Mouse (Mus musculus) liver, embryonic 14.5 days (tissue): ENCODE data around the gene Il12rb2. TPM values are rescaled to one million over a fixed set of nuclear protein-coding genes. Genes with fewer than 3 reads are reported as not detected.

Experiments
- ATAC-seq: fragments of 200-750 bp; cut with Nextera tagmentation; 2 replicates; pipeline ENCODE4 v1.8.0; 2017; ENCODE audit warnings: moderate number of reproducible peaks, mild to moderate bottlenecking, moderate library complexity; ENCODE audit not compliant: insufficient read depth
- DNase-seq, 3 experiments: peaks; one replicate each; pipeline ENCODE4 v3.0.0-alpha.2; 2012 to 2013; ENCODE audit warnings: low read depth in 3 of 3, low spot score in 3 of 3
- H3K27ac ChIP-seq: fragments of 300-500 bp; sonication (generic); 2 replicates; pipeline ENCODE4 v1.5.1; 2014; ENCODE audit warnings: moderate library complexity, mild to moderate bottlenecking, control low read depth, inconsistent platforms
- H3K27me3 ChIP-seq: fragments of 300-500 bp; sonication (generic); 2 replicates; pipeline ENCODE4 v1.6.1; 2014; ENCODE audit warnings: mild to moderate bottlenecking, low read length, moderate library complexity; ENCODE audit not compliant: control insufficient read depth, insufficient read depth
- H3K36me3 ChIP-seq: fragments of 300-500 bp; sonication (generic); replicated peaks from 2 replicates; pipeline ENCODE4 v1.6.1; 2014; ENCODE audit warnings: low read depth; ENCODE audit not compliant: control insufficient read depth, insufficient read depth
- H3K4me1 ChIP-seq, 2 experiments: fragments of 200-500 bp in 1 of 2; fragments of 300-500 bp in 1 of 2; sonication (generic) in 1 of 2; replicated peaks; 2 replicates each; pipeline ENCODE4 v1.6.1; 2012 to 2014; ENCODE audit warnings: antibody characterized with exemption in 1 of 2, inconsistent platforms in 1 of 2, low read length in 1 of 2; ENCODE audit not compliant: control insufficient read depth in 2 of 2, insufficient read depth in 2 of 2
- H3K4me2 ChIP-seq: fragments of 300-500 bp; sonication (generic); 2 replicates; pipeline ENCODE4 v1.6.1; 2014; ENCODE audit warnings: low read depth, mild to moderate bottlenecking, control low read depth, moderate library complexity
- H3K4me3 ChIP-seq, 2 experiments: fragments of 200-500 bp in 1 of 2; fragments of 300-500 bp in 1 of 2; sonication (generic) in 1 of 2; 2 replicates each; pipeline ENCODE4 v1.5.1; 2012 to 2014; ENCODE audit warnings: low read depth in 2 of 2, low read length in 2 of 2, mild to moderate bottlenecking in 2 of 2, control low read depth in 1 of 2, inconsistent platforms in 1 of 2, moderate library complexity in 1 of 2; ENCODE audit not compliant: insufficient read depth in 1 of 2
- H3K9ac ChIP-seq: fragments of 300-500 bp; sonication (generic); replicated peaks from 2 replicates; pipeline ENCODE4 v1.6.1; 2014; ENCODE audit warnings: mild to moderate bottlenecking, control low read depth, moderate library complexity
- H3K9me3 ChIP-seq: fragments of 300-500 bp; sonication (generic); 2 replicates; pipeline ENCODE4 v1.6.1; 2016; ENCODE audit warnings: low read length, mixed read lengths; ENCODE audit not compliant: control insufficient read depth
- CTCF ChIP-seq: IDR thresholded peaks from 2 replicates; pipeline ENCODE4 v1.5.1; 2016; ENCODE audit warnings: antibody characterized with exemption, low read depth, control low read depth
- EP300 ChIP-seq: IDR thresholded peaks from 2 replicates; pipeline ENCODE4 v1.6.1; 2016; ENCODE audit warnings: antibody characterized with exemption, low read depth
- WGBS: fragments of 180-500 bp; shearing (Covaris S2); extraction: QIAGEN DNeasy Blood & Tissue Kit; methylation state at CpG from one replicate; pipeline ENCODE4 v1.1.7; 2014; ENCODE audit not compliant: insufficient replicate concordance; 5-methylcytosine and 5-hydroxymethylcytosine counted together
- polyA plus RNA-seq, 2 experiments: library from polyadenylated mRNA; depleted of rRNA in 1 of 2; stranded (reverse) in 1 of 2; unstranded in 1 of 2; fragments of >200 nt; fragmentation: Nextera tagmentation in 1 of 2; extraction: Ambion mirVana in 1 of 2; gene quantifications; 2 replicates each; pipeline versions ENCODE4 v1.2.1 to v1.2.3; 2012 to 2014

Il12rb2 gene
- polyA plus RNA-seq, 2 experiments: 0.08 to 0.45 TPM

DNA sequence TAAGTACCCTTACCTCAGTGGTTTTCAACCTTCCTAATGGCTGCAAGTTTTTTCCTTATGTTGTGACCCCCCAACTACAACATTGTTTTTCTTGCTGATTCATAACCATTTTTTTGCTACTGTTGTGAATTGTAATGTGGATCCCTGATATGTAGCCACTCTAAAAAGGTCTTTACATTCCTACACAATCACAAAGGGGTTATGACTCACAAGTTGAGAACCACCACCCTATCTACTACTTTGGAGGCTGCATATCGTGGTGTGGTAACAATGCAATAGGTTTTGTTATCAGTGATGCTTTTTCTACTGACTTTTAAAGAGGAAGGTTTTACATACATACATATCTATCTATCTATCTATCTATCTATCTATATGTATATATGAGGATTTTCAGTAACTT is 93.1 kb downstream of the Il12rb2 start:
- DNase-seq (no peak), ATAC-seq (no peak)
- TF ChIP-seq CTCF: no peak
- TF ChIP-seq EP300: no peak
- Histone ChIP-seq H3K4me2 (no peak overlapping the region), H3K27me3 (no peaks in the 10 kb centered on the region), H3K36me3 (peaks cover 64% of the 10 kb centered on the region), H3K27ac (no peak overlapping the region), H3K4me3 (no peak overlapping the region), H3K9ac (no peak overlapping the region), H3K4me1 (peaks cover 0 to 4% of the 10 kb centered on the region in 2 experiments; a peak in 2 of 4 replicates), H3K9me3 (no peaks in the 10 kb centered on the region)
- WGBS: 82% methylated on average over 1 of the region's 1 CpGs

GRCm38 (mm10) chr6:67281614-67282197 is 94.3 kb downstream of the Il12rb2 start:
- TF ChIP-seq EP300 (peak; percentile 30; the same call in 1 of the 2 replicates), CTCF (no peak)
- Histone ChIP-seq H3K36me3 (peaks cover 73% of the 10 kb centered on the region), H3K4me1 (peaks cover 0 to 4% of the 10 kb centered on the region in 2 experiments; a peak in 2 of 4 replicates), H3K4me3 (no peak overlapping the region), H3K4me2 (no peak overlapping the region), H3K27ac (no peak overlapping the region), H3K9ac (no peak overlapping the region), H3K9me3 (no peaks in the 10 kb centered on the region), H3K27me3 (no peaks in the 10 kb centered on the region)
- no peak; the same call in 1 of the 2 replicates for ATAC-seq
- peak in 1 of 3 experiments; percentile 38 for DNase-seq
- 15% methylated on average over 9 of the region's 9 CpGs for WGBS

DNA sequence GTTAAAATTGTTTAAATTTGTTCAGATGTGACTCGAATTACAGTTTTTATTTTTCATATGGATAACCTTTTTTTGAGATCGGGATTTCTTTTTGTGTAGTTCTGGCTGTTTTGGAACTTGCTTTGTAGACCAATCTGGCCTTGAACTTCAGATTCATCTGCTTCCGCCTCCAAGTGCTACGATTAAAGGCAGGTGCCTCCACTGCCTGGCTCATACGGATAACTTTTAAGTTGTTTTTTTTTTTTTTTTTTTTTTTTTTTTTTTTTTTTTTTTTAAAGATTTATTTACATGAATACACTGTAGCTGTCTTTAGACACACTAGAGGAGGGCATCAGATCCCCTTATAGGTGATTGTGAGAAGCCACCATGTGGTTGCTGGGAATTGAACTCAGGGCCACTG is 98.0 kb downstream of the Il12rb2 start:
- WGBS: 82% methylated on average over 5 of the region's 5 CpGs
- Histone ChIP-seq H3K36me3 (peaks cover 78% of the 10 kb centered on the region), H3K4me3 (no peak overlapping the region), H3K27me3 (no peaks in the 10 kb centered on the region), H3K9ac (no peak overlapping the region), H3K27ac (no peak overlapping the region), H3K4me2 (no peak overlapping the region), H3K9me3 (no peaks in the 10 kb centered on the region), H3K4me1 (peaks cover 0 to 4% of the 10 kb centered on the region in 2 experiments; a peak in 2 of 4 replicates)
- TF ChIP-seq EP300: no peak
- no peak for TF ChIP-seq CTCF
- DNase-seq: no peak
- ATAC-seq: no peak

DNA sequence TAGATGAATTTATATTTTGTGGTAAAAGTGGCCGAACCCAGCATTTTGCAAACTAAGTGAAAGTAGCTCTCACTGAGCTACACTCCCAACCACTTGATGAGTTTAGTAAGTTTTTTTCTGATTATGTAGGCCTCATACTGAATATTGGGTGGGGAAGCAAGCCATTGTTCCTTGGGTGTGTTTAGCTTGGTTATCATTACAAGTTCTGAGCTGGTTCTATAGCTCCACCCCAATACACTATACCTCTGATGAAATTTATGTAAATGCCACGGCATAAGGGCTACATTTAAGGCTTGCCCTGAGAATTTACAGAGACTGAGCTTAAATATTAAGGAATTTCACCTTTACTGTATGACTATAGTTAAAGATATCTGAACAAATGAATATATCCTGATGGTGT is 106.5 kb downstream of the Il12rb2 start:
- peaks cover 10 to 16% of the 10 kb centered on the region in 2 experiments for H3K4me1 ChIP-seq
- TF ChIP-seq EP300: no peak
- TF ChIP-seq CTCF: no peak

DNA sequence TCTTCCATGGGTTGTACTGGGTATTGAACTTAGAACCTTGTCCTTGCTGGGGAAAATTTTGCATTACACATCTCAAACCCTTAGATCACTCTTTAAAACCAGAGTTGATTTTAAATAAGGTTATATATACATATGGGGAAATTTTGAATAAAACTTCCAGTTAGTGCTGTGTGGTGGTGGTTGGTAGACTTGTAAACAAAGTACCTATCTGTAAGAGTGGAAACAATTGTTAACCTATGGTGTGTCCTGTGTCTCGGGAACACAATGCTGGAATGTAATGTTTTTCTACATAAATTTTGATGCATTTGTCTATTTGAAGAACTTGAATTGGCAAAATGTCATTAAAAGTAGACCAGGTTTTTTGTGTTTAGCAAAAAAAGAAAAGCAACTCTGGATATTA is 107.0 kb downstream of the Il12rb2 start:
- Histone ChIP-seq H3K27me3 (no peaks in the 10 kb centered on the region), H3K27ac (no peak overlapping the region), H3K4me1 (peaks cover 10 to 16% of the 10 kb centered on the region in 2 experiments), H3K4me2 (peak overlapping the region; percentile 69), H3K36me3 (peaks cover 22% of the 10 kb centered on the region), H3K9me3 (no peaks in the 10 kb centered on the region), H3K4me3 (peak overlapping the region; percentile 75 to 97; a peak in 3 of 4 replicates), H3K9ac (peak overlapping the region; percentile 48)
- no peak for TF ChIP-seq CTCF
- TF ChIP-seq EP300: no peak
- ATAC-seq: no peak
- no peak for DNase-seq
- 2% methylated on average over 1 of the region's 1 CpGs for WGBS

More for the DNA sequence above, 106.5 kb downstream of the Il12rb2 start:
- WGBS: 8% methylated on average over 2 of the region's 2 CpGs
- Histone ChIP-seq H3K4me2 (peak overlapping the region; percentile 69), H3K9me3 (no peaks in the 10 kb centered on the region), H3K27me3 (no peaks in the 10 kb centered on the region), H3K36me3 (peaks cover 27% of the 10 kb centered on the region), H3K9ac (peak overlapping the region; percentile 48), H3K27ac (no peak overlapping the region), H3K4me3 (peak overlapping the region; percentile 6 to 75; a peak in 3 of 4 replicates)
- peak; percentile 25 to 43 (median 26) for DNase-seq
- ATAC-seq: no peak
